In genomic region chr7:45240109-45240508, GRCm38 (mm10) we compare ENCODE assay signal across 22 mouse cellular contexts. TPM values are rescaled to one million over a fixed set of nuclear protein-coding genes. Genes with fewer than 3 reads are reported as not detected.
DNase-seq lines count a peak whose midpoint lies in the region; ATAC-seq and TF ChIP-seq lines count a peak whose summit lies in the region.
"Had no signal": no experiment of that assay in that cellular context is flagged by ENCODE, and none has a peak within 500 bp of the region (broad histone marks: within the 10 kb centered on the region; RNA-seq: fewer than 3 reads in every experiment).

No protein-coding gene starts in this region.

- no peak for TF ChIP-seq EP300 in CH12.LX (IDR thresholded peaks at IDR 0.05; ENCODE audit: low read length)

- 80% methylated on average over 7 of the region's 7 CpGs for WGBS in forebrain, embryonic 11.5 days
- WGBS in forebrain, embryonic 10.5 days, result 76% methylated on average over 7 of the region's 7 CpGs
- 75% methylated on average over 7 of the region's 7 CpGs for WGBS in hindbrain, embryonic 15.5 days
- WGBS in hindbrain, postnatal 0 days, result 60% methylated on average over 7 of the region's 7 CpGs
- WGBS in limb, embryonic 10.5 days, result 87% methylated on average over 7 of the region's 7 CpGs
- WGBS in intestine, embryonic 16.5 days, result 86% methylated on average over 7 of the region's 7 CpGs

- no peak for ATAC-seq in forebrain, embryonic 11.5 days (replicated peaks; ENCODE audit: low FRiP score)
- ATAC-seq in hindbrain, embryonic 15.5 days (ENCODE audit: low FRiP score, low read depth), result no peak
- ATAC-seq in hindbrain, postnatal 0 days, result no peak
- ATAC-seq in intestine, embryonic 16.5 days, result no peak

- peak; percentile 48 for DNase-seq in forebrain, embryonic 11.5 days (ENCODE audit: low spot score)
- DNase-seq in forebrain, embryonic 10.5 days (ENCODE audit: extremely low spot score, low spot score), result no peak
- DNase-seq in hindbrain, postnatal 0 days (ENCODE audit: low spot score), result no peak
- no peak for DNase-seq in CH12.LX (ENCODE audit: extremely low read depth)
- DNase-seq in limb, embryonic 10.5 days (ENCODE audit: low spot score), result no peak
- DNase-seq in layer of hippocampus, adult 9-11 months, result no peak
- DNase-seq: gastrocnemius, postnatal 25 days; thymus, adult 18-20 months had no signal

- dilution Hi-C loops in CH12.LX (cut with MboI; ENCODE audit: extremely low pct_ligation_motif_present, extremely low pct_unique_long_range_greater_than_20kb, low sequenced_read_pairs), result no loop called here

- no peak overlapping the region for H3K4me2 ChIP-seq in forebrain, embryonic 11.5 days (ENCODE audit: low read depth, low read length, severe bottlenecking)
- peak overlapping the region; percentile 61; the same call in 1 of the 2 replicates for H3K4me2 ChIP-seq in hindbrain, embryonic 15.5 days
- H3K4me2 ChIP-seq in hindbrain, postnatal 0 days (ENCODE audit: low read depth, low read length), result no peak overlapping the region
- no peak overlapping the region for H3K4me2 ChIP-seq in CH12.LX (ENCODE audit: insufficient read depth, low read depth, poor library complexity, severe bottlenecking)
- no peak overlapping the region for H3K4me2 ChIP-seq in intestine, embryonic 16.5 days (ENCODE audit: low read depth, low read length)

- H3K27ac ChIP-seq in forebrain, embryonic 11.5 days (ENCODE audit: low read depth, low read length), result no peak overlapping the region
- H3K27ac ChIP-seq in forebrain, embryonic 10.5 days, result no peak overlapping the region
- H3K27ac ChIP-seq in hindbrain, embryonic 15.5 days (replicated peaks), result no peak overlapping the region
- H3K27ac ChIP-seq in hindbrain, postnatal 0 days, result no peak overlapping the region
- peak overlapping the region; percentile 20; the same call in 1 of the 2 replicates for H3K27ac ChIP-seq in CH12.LX (ENCODE audit: insufficient read depth, low read depth)
- H3K27ac ChIP-seq in limb, embryonic 10.5 days, result peak overlapping the region; percentile 85; the same call in 1 of the 2 replicates
- H3K27ac ChIP-seq in intestine, embryonic 16.5 days (ENCODE audit: low read length), result no peak overlapping the region
- H3K27ac ChIP-seq: embryonic facial prominence, embryonic 13.5 days; heart, embryonic 15.5 days; intestine, embryonic 15.5 days; limb, embryonic 13.5 days; liver, embryonic 14.5 days; midbrain, embryonic 12.5 days had no signal

- in situ Hi-C loops in CH12.LX (cut with MboI; ENCODE audit: low pct_ligation_motif_present, low pct_unique_long_range_greater_than_20kb, low sequenced_read_pairs), result no loop called here

- no peaks in the 10 kb centered on the region for H3K36me3 ChIP-seq in forebrain, embryonic 11.5 days (ENCODE audit: control insufficient read depth, insufficient read depth, low read length)
- H3K36me3 ChIP-seq in forebrain, embryonic 10.5 days (replicated peaks), result no peaks in the 10 kb centered on the region
- no peaks in the 10 kb centered on the region for H3K36me3 ChIP-seq in hindbrain, embryonic 15.5 days
- no peaks in the 10 kb centered on the region for H3K36me3 ChIP-seq in hindbrain, postnatal 0 days (ENCODE audit: insufficient read depth, low read length)
- peaks cover 12 to 19% of the 10 kb centered on the region in 2 experiments for H3K36me3 ChIP-seq in CH12.LX (replicated peaks in 1 of 2; ENCODE audit: control insufficient read depth in 1 of 2, insufficient read depth in 1 of 2, low read length in 1 of 2)
- no peaks in the 10 kb centered on the region for H3K36me3 ChIP-seq in limb, embryonic 10.5 days
- no peaks in the 10 kb centered on the region for H3K36me3 ChIP-seq in intestine, embryonic 16.5 days (ENCODE audit: control insufficient read depth, insufficient read depth, low read length)
- H3K36me3 ChIP-seq: embryonic facial prominence, embryonic 13.5 days; heart, embryonic 15.5 days; intestine, embryonic 15.5 days; limb, embryonic 13.5 days; midbrain, embryonic 12.5 days had no signal

- no peak for TF ChIP-seq RAD21 in CH12.LX (IDR thresholded peaks at IDR 0.05; ENCODE audit: low read depth, low read length)

- no peak for TF ChIP-seq POLR2A in CH12.LX (IDR thresholded peaks at IDR 0.05; ENCODE audit: low read depth, low read length)

- peaks cover 15% of the 10 kb centered on the region for H3K27me3 ChIP-seq in forebrain, embryonic 11.5 days (ENCODE audit: control insufficient read depth, insufficient read depth, low read length)
- H3K27me3 ChIP-seq in forebrain, embryonic 10.5 days (ENCODE audit: poor library complexity, severe bottlenecking), result peaks cover 70% of the 10 kb centered on the region
- peaks cover 17% of the 10 kb centered on the region; the same call in 1 of the 2 replicates for H3K27me3 ChIP-seq in hindbrain, embryonic 15.5 days
- H3K27me3 ChIP-seq in hindbrain, postnatal 0 days (ENCODE audit: insufficient read depth, low read length), result no peaks in the 10 kb centered on the region
- no peaks in the 10 kb centered on the region for H3K27me3 ChIP-seq in CH12.LX (replicated peaks)
- H3K27me3 ChIP-seq in limb, embryonic 10.5 days (ENCODE audit: low read depth, poor library complexity, severe bottlenecking), result peaks cover 54% of the 10 kb centered on the region
- 0 out of 2 replicates have a peak, but pooled peaks cover 3% of the 10 kb centered on the region for H3K27me3 ChIP-seq in intestine, embryonic 16.5 days (replicated peaks; ENCODE audit: control insufficient read depth, insufficient read depth, low read length)

- peaks cover 7% of the 10 kb centered on the region; the same call in 1 of the 2 replicates for H3K4me1 ChIP-seq in forebrain, embryonic 11.5 days (replicated peaks; ENCODE audit: control insufficient read depth, insufficient read depth, low read length)
- H3K4me1 ChIP-seq in forebrain, embryonic 10.5 days, result peaks cover 35% of the 10 kb centered on the region
- peaks cover 15% of the 10 kb centered on the region for H3K4me1 ChIP-seq in hindbrain, embryonic 15.5 days (replicated peaks)
- no peaks in the 10 kb centered on the region for H3K4me1 ChIP-seq in hindbrain, postnatal 0 days (ENCODE audit: insufficient read depth, low read length)
- H3K4me1 ChIP-seq in CH12.LX (ENCODE audit: control insufficient read depth in 1 of 2, insufficient read depth in 2 of 2), result peaks cover 19 to 40% of the 10 kb centered on the region in 2 experiments
- H3K4me1 ChIP-seq in limb, embryonic 10.5 days, result peaks cover 37% of the 10 kb centered on the region
- H3K4me1 ChIP-seq in intestine, embryonic 16.5 days (ENCODE audit: control insufficient read depth, insufficient read depth, low read length), result peaks cover 12% of the 10 kb centered on the region

- TF ChIP-seq CTCF in hindbrain, postnatal 0 days (IDR thresholded peaks at IDR 0.05; ENCODE audit: low read depth), result no peak
- no peak for TF ChIP-seq CTCF in CH12.LX (conservative IDR thresholded peaks at IDR 0.05 in 1 of 2, IDR thresholded peaks at IDR 0.05 in 1 of 2; ENCODE audit: low read depth in 2 of 2, low read length in 2 of 2)

- H3K79me2 ChIP-seq in CH12.LX (replicated peaks; ENCODE audit: control insufficient read depth, extremely low read depth, insufficient read depth, poor library complexity, severe bottlenecking), result peaks cover 2% of the 10 kb centered on the region; the same call in 1 of the 2 replicates

- no peaks in the 10 kb centered on the region for H3K9me3 ChIP-seq in forebrain, embryonic 11.5 days (ENCODE audit: control insufficient read depth, low read length)
- no peaks in the 10 kb centered on the region for H3K9me3 ChIP-seq in forebrain, embryonic 10.5 days
- H3K9me3 ChIP-seq in hindbrain, embryonic 15.5 days, result no peaks in the 10 kb centered on the region
- no peaks in the 10 kb centered on the region for H3K9me3 ChIP-seq in hindbrain, postnatal 0 days (ENCODE audit: low read length)
- peaks cover 7% of the 10 kb centered on the region for H3K9me3 ChIP-seq in CH12.LX (replicated peaks; ENCODE audit: low read length)
- no peaks in the 10 kb centered on the region for H3K9me3 ChIP-seq in limb, embryonic 10.5 days (replicated peaks)
- H3K9me3 ChIP-seq in intestine, embryonic 16.5 days (ENCODE audit: control insufficient read depth, low read length), result no peaks in the 10 kb centered on the region
- H3K9me3 ChIP-seq: embryonic facial prominence, embryonic 13.5 days; heart, embryonic 15.5 days; intestine, embryonic 15.5 days; limb, embryonic 13.5 days; midbrain, embryonic 12.5 days had no signal

- H3K9ac ChIP-seq in forebrain, embryonic 11.5 days (ENCODE audit: low read length), result no peak overlapping the region
- H3K9ac ChIP-seq in hindbrain, embryonic 15.5 days, result no peak overlapping the region
- H3K9ac ChIP-seq in hindbrain, postnatal 0 days (replicated peaks; ENCODE audit: low read length), result no peak overlapping the region
- no peak overlapping the region for H3K9ac ChIP-seq in CH12.LX (ENCODE audit: insufficient read depth, low read depth)
- H3K9ac ChIP-seq in intestine, embryonic 16.5 days (ENCODE audit: low read depth, low read length), result no peak overlapping the region
- H3K9ac ChIP-seq: intestine, embryonic 15.5 days; liver, embryonic 14.5 days; midbrain, embryonic 12.5 days had no signal

- no peak overlapping the region for H3K4me3 ChIP-seq in forebrain, embryonic 11.5 days (ENCODE audit: low read depth, low read length)
- H3K4me3 ChIP-seq in forebrain, embryonic 10.5 days, result no peak overlapping the region
- no peak overlapping the region for H3K4me3 ChIP-seq in hindbrain, embryonic 15.5 days
- no peak overlapping the region for H3K4me3 ChIP-seq in hindbrain, postnatal 0 days (ENCODE audit: low read length)
- H3K4me3 ChIP-seq in CH12.LX (replicated peaks in 1 of 3; ENCODE audit: low read depth in 2 of 3, low read length in 2 of 3, poor library complexity in 1 of 3), result no peak overlapping the region
- H3K4me3 ChIP-seq in limb, embryonic 10.5 days, result no peak overlapping the region
- H3K4me3 ChIP-seq in intestine, embryonic 16.5 days (ENCODE audit: low read length), result no peak overlapping the region

RNA-seq across cellular contexts. Expression of gene Slc6a16, which starts 0.8 kb away (rescaled TPM):
- 0.36 TPM in 1 of 2 replicates, not detected in the other for polyA plus RNA-seq in forebrain, embryonic 11.5 days (2014; fragmentation: Nextera tagmentation; extraction: Ambion mirVana)
- polyA plus RNA-seq in forebrain, embryonic 10.5 days (2016; fragmentation: Nextera tagmentation; extraction: Ambion mirVana), result not detected in 2 replicates
- 0.62 and 1.3 TPM in 2 replicates for polyA plus RNA-seq in hindbrain, embryonic 15.5 days (2015; fragmentation: Nextera tagmentation; extraction: Ambion mirVana)
- 1.3 and 1.8 TPM in 2 replicates for total RNA-seq in hindbrain, postnatal 0 days (2014; rRNA removed)
- 2.0 and 2.1 TPM in 2 replicates for polyA plus RNA-seq in hindbrain, postnatal 0 days (2015; fragmentation: Nextera tagmentation; extraction: Ambion mirVana)
- total RNA-seq in CH12.LX (2012; rRNA removed) (0.08 TPM in 1 of 2 replicates, not detected in the other), CH12.LX (2014; rRNA removed) (0.13 TPM in 1 of 2 replicates, not detected in the other)
- polyA plus RNA-seq in CH12.LX (2012; ENCODE audit: insufficient read length, low read depth), result 0.37 and 0.49 TPM in 2 replicates
- 0.24 and 0.49 TPM in 2 replicates for polyA plus RNA-seq in limb, embryonic 10.5 days (2016; fragmentation: Nextera tagmentation; extraction: Ambion mirVana)
- polyA plus RNA-seq in intestine, embryonic 16.5 days (2015; fragmentation: Nextera tagmentation; extraction: Ambion mirVana), result not detected in 2 replicates
- total RNA-seq: adrenal gland, postnatal 36 days; gastrocnemius, postnatal 25 days; heart, adult 8-10 months; hematopoietic stem cell, adult 5-6 weeks; MEL had no signal
- polyA plus RNA-seq: intestine, embryonic 15.5 days; lung, embryonic 16.5 days; macrophage had no signal

RNA-seq across cellular contexts. Expression of gene Cd37, which starts 1.2 kb away (rescaled TPM):
- 0.60 and 1.1 TPM in 2 replicates for polyA plus RNA-seq in forebrain, embryonic 11.5 days (2014; fragmentation: Nextera tagmentation; extraction: Ambion mirVana)
- 1.1 TPM in 2 replicates for polyA plus RNA-seq in forebrain, embryonic 10.5 days (2016; fragmentation: Nextera tagmentation; extraction: Ambion mirVana)
- 1.4 and 1.7 TPM in 2 replicates for polyA plus RNA-seq in hindbrain, embryonic 15.5 days (2015; fragmentation: Nextera tagmentation; extraction: Ambion mirVana)
- 0.40 and 1.0 TPM in 2 replicates for total RNA-seq in hindbrain, postnatal 0 days (2014; rRNA removed)
- 2.2 and 2.4 TPM in 2 replicates for polyA plus RNA-seq in hindbrain, postnatal 0 days (2015; fragmentation: Nextera tagmentation; extraction: Ambion mirVana)
- total RNA-seq in CH12.LX (2012; rRNA removed) (71.3 and 91.1 TPM in 2 replicates), CH12.LX (2014; rRNA removed) (69.3 and 73.8 TPM in 2 replicates)
- 397 and 437 TPM in 2 replicates for polyA plus RNA-seq in CH12.LX (2012; ENCODE audit: insufficient read length, low read depth)
- 1.1 and 1.2 TPM in 2 replicates for polyA plus RNA-seq in limb, embryonic 10.5 days (2016; fragmentation: Nextera tagmentation; extraction: Ambion mirVana)
- 4.2 and 5.0 TPM in 2 replicates for polyA plus RNA-seq in intestine, embryonic 16.5 days (2015; fragmentation: Nextera tagmentation; extraction: Ambion mirVana)

RNA-seq across cellular contexts. Expression of gene Tead2, which starts 24.6 kb away (rescaled TPM):
- polyA plus RNA-seq in forebrain, embryonic 11.5 days (2014; fragmentation: Nextera tagmentation; extraction: Ambion mirVana), result 297 and 318 TPM in 2 replicates
- 337 and 380 TPM in 2 replicates for polyA plus RNA-seq in forebrain, embryonic 10.5 days (2016; fragmentation: Nextera tagmentation; extraction: Ambion mirVana)
- 54.2 and 69.9 TPM in 2 replicates for polyA plus RNA-seq in hindbrain, embryonic 15.5 days (2015; fragmentation: Nextera tagmentation; extraction: Ambion mirVana)
- total RNA-seq in hindbrain, postnatal 0 days (2014; rRNA removed), result 58.0 and 73.6 TPM in 2 replicates
- polyA plus RNA-seq in hindbrain, postnatal 0 days (2015; fragmentation: Nextera tagmentation; extraction: Ambion mirVana), result 36.0 and 37.3 TPM in 2 replicates
- total RNA-seq in CH12.LX (2012; rRNA removed), result 0.38 and 0.71 TPM in 2 replicates
- total RNA-seq in CH12.LX (2014; rRNA removed), result 0.31 and 0.84 TPM in 2 replicates
- polyA plus RNA-seq in CH12.LX (2012; ENCODE audit: insufficient read length, low read depth), result 2.5 and 3.0 TPM in 2 replicates
- 435 and 481 TPM in 2 replicates for polyA plus RNA-seq in limb, embryonic 10.5 days (2016; fragmentation: Nextera tagmentation; extraction: Ambion mirVana)
- polyA plus RNA-seq in intestine, embryonic 16.5 days (2015; fragmentation: Nextera tagmentation; extraction: Ambion mirVana), result 69.6 and 82.1 TPM in 2 replicates
- polyA plus RNA-seq: macrophage had no signal

RNA-seq across cellular contexts. Expression of gene Dkkl1, which starts 28.2 kb away (rescaled TPM):
- 0.48 TPM in 1 of 2 replicates, not detected in the other for polyA plus RNA-seq in forebrain, embryonic 11.5 days (2014; fragmentation: Nextera tagmentation; extraction: Ambion mirVana)
- 1.0 TPM in 2 replicates for polyA plus RNA-seq in forebrain, embryonic 10.5 days (2016; fragmentation: Nextera tagmentation; extraction: Ambion mirVana)
- 10.8 and 11.9 TPM in 2 replicates for polyA plus RNA-seq in hindbrain, embryonic 15.5 days (2015; fragmentation: Nextera tagmentation; extraction: Ambion mirVana)
- 15.7 and 18.3 TPM in 2 replicates for total RNA-seq in hindbrain, postnatal 0 days (2014; rRNA removed)
- 24.0 and 25.4 TPM in 2 replicates for polyA plus RNA-seq in hindbrain, postnatal 0 days (2015; fragmentation: Nextera tagmentation; extraction: Ambion mirVana)
- total RNA-seq in CH12.LX (2012; rRNA removed) (1.3 and 1.6 TPM in 2 replicates), CH12.LX (2014; rRNA removed) (0.22 and 0.24 TPM in 2 replicates)
- 0.44 and 0.60 TPM in 2 replicates for polyA plus RNA-seq in CH12.LX (2012; ENCODE audit: insufficient read length, low read depth)
- 0.21 and 0.41 TPM in 2 replicates for polyA plus RNA-seq in limb, embryonic 10.5 days (2016; fragmentation: Nextera tagmentation; extraction: Ambion mirVana)
- polyA plus RNA-seq in intestine, embryonic 16.5 days (2015; fragmentation: Nextera tagmentation; extraction: Ambion mirVana), result 0.86 and 1.3 TPM in 2 replicates
- total RNA-seq: adrenal gland, postnatal 36 days; gastrocnemius, postnatal 25 days; heart, adult 8-10 months had no signal
- polyA plus RNA-seq: macrophage had no signal

RNA-seq across cellular contexts. Expression of gene Ccdc155, which starts 35.4 kb away (rescaled TPM):
- 0.83 and 0.90 TPM in 2 replicates for polyA plus RNA-seq in forebrain, embryonic 11.5 days (2014; fragmentation: Nextera tagmentation; extraction: Ambion mirVana)
- 0.57 and 0.66 TPM in 2 replicates for polyA plus RNA-seq in forebrain, embryonic 10.5 days (2016; fragmentation: Nextera tagmentation; extraction: Ambion mirVana)
- 0.57 and 0.77 TPM in 2 replicates for polyA plus RNA-seq in hindbrain, embryonic 15.5 days (2015; fragmentation: Nextera tagmentation; extraction: Ambion mirVana)
- total RNA-seq in hindbrain, postnatal 0 days (2014; rRNA removed), result 0.10 TPM in 1 of 2 replicates, not detected in the other
- polyA plus RNA-seq in hindbrain, postnatal 0 days (2015; fragmentation: Nextera tagmentation; extraction: Ambion mirVana), result 0.46 and 0.55 TPM in 2 replicates
- total RNA-seq in CH12.LX (2012; rRNA removed) (0.04 TPM in 1 of 2 replicates, not detected in the other), CH12.LX (2014; rRNA removed) (not detected in 2 replicates)
- polyA plus RNA-seq in CH12.LX (2012; ENCODE audit: insufficient read length, low read depth), result not detected in 2 replicates
- polyA plus RNA-seq in limb, embryonic 10.5 days (2016; fragmentation: Nextera tagmentation; extraction: Ambion mirVana), result 0.45 and 0.68 TPM in 2 replicates
- 0.44 and 0.62 TPM in 2 replicates for polyA plus RNA-seq in intestine, embryonic 16.5 days (2015; fragmentation: Nextera tagmentation; extraction: Ambion mirVana)
- total RNA-seq: adrenal gland, postnatal 36 days; heart, adult 8-10 months had no signal
- polyA plus RNA-seq: macrophage had no signal

Comparison
In these comparisons a context has a peak if more than half of its experiments do, and no peak if none do; other contexts are left out.
1. H3K27ac ChIP-seq: peak in CH12.LX (single experiment) and limb, embryonic 10.5 days (single experiment); none in forebrain, embryonic 11.5 days (single experiment), forebrain, embryonic 10.5 days (single experiment), hindbrain, embryonic 15.5 days (single experiment), hindbrain, postnatal 0 days (single experiment) and intestine, embryonic 16.5 days (single experiment).
2. RNA of gene Cd37, which starts 1.2 kb away (polyA plus RNA-seq): 397 to 437 TPM in CH12.LX; 4.2 to 5.0 TPM in intestine, embryonic 16.5 days, 2.2 to 2.4 TPM in hindbrain, postnatal 0 days, 1.4 to 1.7 TPM in hindbrain, embryonic 15.5 days, 1.1 to 1.2 TPM in limb, embryonic 10.5 days, 1.1 TPM in forebrain, embryonic 10.5 days and 0.60 to 1.1 TPM in forebrain, embryonic 11.5 days; every median in the first group is over 10 times any median in the second.